Mouse (Mus musculus): Measurements from ENCODE around the gene Vars. TPM values are rescaled to one million over a fixed set of nuclear protein-coding genes. Genes with fewer than 3 reads are reported as not detected.

The Vars gene
- polyA plus RNA-seq, 2 experiments = 88.3 to 163 TPM

DNA sequence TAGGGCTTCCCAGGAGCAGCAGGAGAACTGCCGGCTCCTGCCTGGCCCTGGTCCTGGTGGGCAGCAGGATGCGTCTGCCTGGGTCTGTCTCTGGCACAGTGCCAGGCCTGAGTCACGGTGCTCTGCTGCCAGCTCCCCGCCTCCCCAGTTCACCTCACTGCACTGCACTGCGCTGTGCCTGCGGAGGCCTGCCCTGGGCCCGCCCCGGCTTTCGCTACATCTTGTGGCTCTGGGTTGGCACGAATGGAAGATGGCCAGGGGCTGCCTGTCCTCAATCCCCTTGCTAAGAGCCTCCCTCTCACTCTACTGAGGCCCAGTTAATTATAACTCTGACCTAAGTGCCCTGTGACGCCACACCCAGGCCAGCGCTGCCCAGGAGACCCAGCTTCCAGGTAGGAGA, 15.6 kb downstream of the Vars start, which contains the start of gene Vwa7:
Gene Vwa7 (plus strand): TSS at position 204 of the 400 bp plus-strand sequence.
- peak within 1 kb of the TSS; percentile 12; the same call in 1 of the 2 replicates for H3K9ac ChIP-seq (ENCODE audit: low read depth, low read length, severe bottlenecking)

DNA sequence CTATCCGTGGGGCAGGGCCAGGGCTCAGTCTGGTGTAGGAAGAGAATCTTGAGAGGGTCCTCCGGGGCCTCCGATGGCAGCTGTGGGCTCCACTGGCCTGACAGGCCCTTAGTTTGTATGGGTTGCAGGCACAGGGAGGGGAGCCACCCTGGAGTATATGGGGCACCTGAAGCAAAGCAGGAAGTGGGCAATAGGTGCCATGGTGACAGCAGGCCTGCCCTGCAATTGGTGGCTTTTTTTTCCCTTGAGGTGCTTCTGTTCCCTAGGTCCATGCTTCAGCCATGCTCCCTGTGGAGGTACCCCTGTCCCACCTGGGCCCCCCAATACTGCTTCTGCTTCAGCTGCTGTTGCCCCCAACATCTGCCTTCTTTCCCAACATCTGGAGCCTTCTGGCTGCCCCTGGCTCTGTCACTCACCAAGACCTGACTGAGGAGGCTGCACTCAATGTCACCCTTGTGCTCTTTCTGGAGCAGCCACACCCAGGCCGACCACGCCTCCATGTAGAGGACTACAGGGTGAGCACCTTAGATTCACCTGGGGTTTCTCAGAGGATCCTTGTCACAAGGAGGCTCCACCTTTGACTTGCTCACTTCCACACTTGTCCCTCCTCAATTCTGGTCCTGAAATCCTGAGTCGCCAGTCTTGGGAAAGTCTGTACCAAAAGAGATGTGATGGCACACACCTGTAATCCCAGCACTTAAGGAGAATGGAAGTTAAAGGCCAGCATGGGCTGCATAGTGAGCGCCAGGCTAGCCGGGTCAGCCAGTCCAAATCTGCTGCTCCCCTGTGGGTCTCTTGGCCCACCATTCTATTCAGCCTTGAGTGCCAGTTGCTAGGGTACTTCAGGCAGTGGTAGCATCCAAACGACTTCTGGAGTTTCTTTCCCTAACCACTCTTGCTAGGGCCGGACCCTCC, 16.3 kb downstream of the Vars start:
- Histone ChIP-seq H3K4me2 (replicated peaks; ENCODE audit: low read depth, low read length, severe bottlenecking) (no peak overlapping the region), H3K27ac (replicated peaks; ENCODE audit: low read depth, low read length) (no peak overlapping the region), H3K9ac (ENCODE audit: low read depth, low read length, severe bottlenecking) (peak overlapping the region; percentile 12; the same call in 1 of the 2 replicates), H3K27me3 (ENCODE audit: control insufficient read depth, insufficient read depth, low read length) (no peaks in the 10 kb centered on the region), H3K4me1 (ENCODE audit: control insufficient read depth, insufficient read depth, low read length) (peaks cover 5% of the 10 kb centered on the region; the same call in 1 of the 2 replicates), H3K4me3 (replicated peaks; ENCODE audit: low read length) (no peak overlapping the region), H3K36me3 (ENCODE audit: control insufficient read depth, insufficient read depth, low read length) (peaks cover 51% of the 10 kb centered on the region), H3K9me3 (ENCODE audit: control insufficient read depth, low read length) (no peaks in the 10 kb centered on the region)
- ATAC-seq (ENCODE audit: low FRiP score, low read depth) = no peak
- no peak for DNase-seq (ENCODE audit: low spot score)
- TF ChIP-seq POLR2A (IDR thresholded peaks at IDR 0.05; ENCODE audit: borderline replicate concordance, extremely low read depth, insufficient read depth, insufficient read length) = no peak
- WGBS = 86% methylated on average over 10 of the region's 10 CpGs

More for the DNA sequence above, 15.6 kb downstream of the Vars start, which contains the start of gene Vwa7:
- Histone ChIP-seq H3K4me3 (replicated peaks; ENCODE audit: low read length) (no peak within 1 kb of the TSS), H3K27ac (replicated peaks; ENCODE audit: low read depth, low read length) (no peak within 1 kb of the TSS), H3K27me3 (ENCODE audit: control insufficient read depth, insufficient read depth, low read length) (no peaks in the 10 kb centered on the region), H3K4me1 (ENCODE audit: control insufficient read depth, insufficient read depth, low read length) (peaks cover 2% of the 10 kb centered on the region; the same call in 1 of the 2 replicates), H3K36me3 (ENCODE audit: control insufficient read depth, insufficient read depth, low read length) (peaks cover 58% of the 10 kb centered on the region), H3K9me3 (ENCODE audit: control insufficient read depth, low read length) (no peaks in the 10 kb centered on the region), H3K4me2 (replicated peaks; ENCODE audit: low read depth, low read length, severe bottlenecking) (no peak within 1 kb of the TSS)
- WGBS = 55% methylated on average over 12 of the region's 12 CpGs
- no peak for ATAC-seq (ENCODE audit: low FRiP score, low read depth)
- no peak for TF ChIP-seq POLR2A (IDR thresholded peaks at IDR 0.05; ENCODE audit: borderline replicate concordance, extremely low read depth, insufficient read depth, insufficient read length)
- DNase-seq (ENCODE audit: low spot score) = no peak

DNA sequence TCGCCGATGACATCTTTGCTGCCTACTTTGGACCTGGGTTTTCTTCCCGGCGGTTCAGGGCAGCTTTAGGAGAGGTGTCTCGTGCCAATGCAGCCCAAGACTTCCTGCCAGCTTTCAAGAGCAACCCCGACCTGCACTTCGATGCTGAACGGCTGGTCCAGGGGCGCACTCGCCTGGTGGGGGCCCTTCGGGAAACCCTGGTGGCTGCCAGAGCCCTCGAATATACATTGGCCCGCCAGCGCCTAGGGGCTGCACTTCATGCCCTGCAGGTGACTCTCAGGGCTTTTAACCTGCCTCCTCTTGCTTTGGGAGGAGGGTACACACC, 16.9 kb downstream of the Vars start:
- no peak for TF ChIP-seq POLR2A (IDR thresholded peaks at IDR 0.05; ENCODE audit: borderline replicate concordance, extremely low read depth, insufficient read depth, insufficient read length)
- no peak overlapping the region for H3K9ac ChIP-seq (ENCODE audit: low read depth, low read length, severe bottlenecking)

DNA sequence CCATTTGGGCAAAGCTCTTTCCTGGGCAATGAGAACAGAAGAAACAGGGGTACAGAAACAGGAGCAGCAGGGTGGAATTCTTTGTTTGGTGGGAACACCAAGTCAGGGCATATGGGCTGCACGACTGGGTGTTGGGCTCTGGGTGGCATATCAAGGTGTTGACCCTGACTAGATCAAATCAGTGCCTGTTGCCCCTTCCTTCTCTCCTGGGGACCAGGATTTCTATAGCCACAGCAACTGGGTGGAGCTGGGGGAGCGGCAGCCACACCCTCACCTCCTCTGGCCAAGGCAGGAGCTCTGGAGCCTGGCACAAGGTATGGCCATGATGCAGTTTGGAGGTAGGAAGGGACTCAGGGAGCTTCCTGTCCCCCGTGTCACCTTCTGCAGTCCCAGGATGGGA, 17.4 kb downstream of the Vars start:
- peaks cover 40% of the 10 kb centered on the region for H3K36me3 ChIP-seq (ENCODE audit: control insufficient read depth, insufficient read depth, low read length)
- H3K4me2 ChIP-seq (replicated peaks; ENCODE audit: low read depth, low read length, severe bottlenecking) = no peak overlapping the region
- DNase-seq (ENCODE audit: low spot score) = no peak
- H3K9me3 ChIP-seq (ENCODE audit: control insufficient read depth, low read length) = no peaks in the 10 kb centered on the region
- H3K4me1 ChIP-seq (ENCODE audit: control insufficient read depth, insufficient read depth, low read length) = peaks cover 5% of the 10 kb centered on the region; the same call in 1 of the 2 replicates
- TF ChIP-seq POLR2A (IDR thresholded peaks at IDR 0.05; ENCODE audit: borderline replicate concordance, extremely low read depth, insufficient read depth, insufficient read length) = no peak
- H3K9ac ChIP-seq (ENCODE audit: low read depth, low read length, severe bottlenecking) = no peak overlapping the region
- ATAC-seq (ENCODE audit: low FRiP score, low read depth) = no peak
- no peak overlapping the region for H3K27ac ChIP-seq (replicated peaks; ENCODE audit: low read depth, low read length)
- H3K4me3 ChIP-seq (replicated peaks; ENCODE audit: low read length) = no peak overlapping the region
- WGBS = 64% methylated on average over 3 of the region's 3 CpGs
- H3K27me3 ChIP-seq (ENCODE audit: control insufficient read depth, insufficient read depth, low read length) = no peaks in the 10 kb centered on the region

More for the DNA sequence above, 16.9 kb downstream of the Vars start:
- WGBS = 81% methylated on average over 14 of the region's 14 CpGs
- Histone ChIP-seq H3K27me3 (ENCODE audit: control insufficient read depth, insufficient read depth, low read length) (no peaks in the 10 kb centered on the region), H3K36me3 (ENCODE audit: control insufficient read depth, insufficient read depth, low read length) (peaks cover 45% of the 10 kb centered on the region), H3K9me3 (ENCODE audit: control insufficient read depth, low read length) (no peaks in the 10 kb centered on the region), H3K27ac (replicated peaks; ENCODE audit: low read depth, low read length) (no peak overlapping the region), H3K4me2 (replicated peaks; ENCODE audit: low read depth, low read length, severe bottlenecking) (no peak overlapping the region), H3K4me1 (ENCODE audit: control insufficient read depth, insufficient read depth, low read length) (peaks cover 5% of the 10 kb centered on the region; the same call in 1 of the 2 replicates), H3K4me3 (replicated peaks; ENCODE audit: low read length) (no peak overlapping the region)
- ATAC-seq (ENCODE audit: low FRiP score, low read depth) (no peak), DNase-seq (ENCODE audit: low spot score) (no peak)

DNA sequence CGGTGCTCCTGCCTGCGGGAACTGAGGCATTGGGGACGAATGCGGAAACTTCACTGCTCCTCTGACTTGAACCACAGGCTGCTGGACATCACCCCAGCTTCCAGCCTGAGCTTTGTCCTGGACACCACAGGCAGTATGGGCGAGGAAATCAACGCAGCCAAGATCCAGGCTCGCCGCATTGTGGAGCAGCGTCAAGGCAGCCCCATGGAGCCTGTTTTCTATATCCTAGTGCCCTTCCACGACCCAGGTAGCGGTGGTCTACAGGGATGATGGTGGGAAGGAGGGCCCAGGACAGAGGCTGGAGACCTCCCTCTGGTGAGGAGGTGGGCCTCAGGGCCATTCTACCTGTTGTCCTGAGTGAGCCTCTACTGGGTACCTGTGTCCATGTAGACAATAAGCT, 19.1 kb downstream of the Vars start:
- 65% methylated on average over 11 of the region's 11 CpGs for WGBS
- no peak for TF ChIP-seq POLR2A (IDR thresholded peaks at IDR 0.05; ENCODE audit: borderline replicate concordance, extremely low read depth, insufficient read depth, insufficient read length)
- Histone ChIP-seq H3K4me1 (ENCODE audit: control insufficient read depth, insufficient read depth, low read length) (peaks cover 5% of the 10 kb centered on the region; the same call in 1 of the 2 replicates), H3K9ac (ENCODE audit: low read depth, low read length, severe bottlenecking) (no peak overlapping the region), H3K4me3 (replicated peaks; ENCODE audit: low read length) (no peak overlapping the region), H3K4me2 (replicated peaks; ENCODE audit: low read depth, low read length, severe bottlenecking) (no peak overlapping the region), H3K36me3 (ENCODE audit: control insufficient read depth, insufficient read depth, low read length) (peaks cover 23% of the 10 kb centered on the region), H3K27me3 (ENCODE audit: control insufficient read depth, insufficient read depth, low read length) (no peaks in the 10 kb centered on the region), H3K9me3 (ENCODE audit: control insufficient read depth, low read length) (no peaks in the 10 kb centered on the region), H3K27ac (replicated peaks; ENCODE audit: low read depth, low read length) (no peak overlapping the region)
- ATAC-seq (ENCODE audit: low FRiP score, low read depth) = no peak
- DNase-seq (ENCODE audit: low spot score) = no peak

Measured in limb, embryonic 14.5 days (tissue).